Mouse (Mus musculus): ENCODE measurements around the gene Agbl4.

- TF ChIP-seq POLR2A (IDR thresholded peaks at IDR 0.05; ENCODE audit: insufficient read depth, low read depth, low read length) (no peak), CTCF (IDR thresholded peaks at IDR 0.05; ENCODE audit: insufficient read depth, low read depth, low read length) (no peak)
These were observed 909.1 kb downstream of the Agbl4 start for GRCm38 (mm10) chr4:111306518-111306917.

Measured in olfactory bulb, adult 2 months (tissue).